Mouse (Mus musculus) liver, adult 2 months (tissue): Measurements from ENCODE around the gene Setd1a. TPM values are rescaled to one million over a fixed set of nuclear protein-coding genes. Genes with fewer than 3 reads are reported as not detected.
A peak's percentile ranks its signal among the peaks of the same experiment; 100 is the strongest.

ENCODE experiments used
- DNase-seq: peaks from one replicate; pipeline ENCODE4 v3.0.0-alpha.2; 2011; ENCODE audit warnings: low read depth, low spot score; ENCODE audit errors: extremely low read depth
- H3K27ac ChIP-seq: fragments of 200-500 bp; replicated peaks from 2 replicates; pipeline ENCODE4 v1.5.1; 2012; ENCODE audit warnings: low read depth, mild to moderate bottlenecking, control low read depth, inconsistent platforms, low read length; ENCODE audit not compliant: insufficient read depth
- H3K27me3 ChIP-seq: fragments of 200-500 bp; 2 replicates; pipeline ENCODE4 v1.6.1; 2012; ENCODE audit warnings: mild to moderate bottlenecking, moderate library complexity, low read length, inconsistent platforms; ENCODE audit not compliant: control insufficient read depth, insufficient read depth
- H3K36me3 ChIP-seq: fragments of 200-500 bp; 2 replicates; pipeline ENCODE4 v1.6.1; 2012; ENCODE audit warnings: low read length, inconsistent platforms; ENCODE audit not compliant: control insufficient read depth, insufficient read depth
- H3K4me1 ChIP-seq: fragments of 200-500 bp; 2 replicates; pipeline ENCODE4 v1.6.1; 2011; ENCODE audit warnings: low read length; ENCODE audit not compliant: control insufficient read depth, insufficient read depth
- H3K4me3 ChIP-seq: fragments of 200-500 bp; 2 replicates; pipeline ENCODE4 v1.5.1; 2011; ENCODE audit warnings: low read depth, mild to moderate bottlenecking, control low read depth, low read length, moderate library complexity; ENCODE audit not compliant: insufficient read depth
- H3K79me2 ChIP-seq: fragments of 200-500 bp; 2 replicates; pipeline ENCODE4 v1.6.1; 2012; ENCODE audit warnings: inconsistent platforms, mild to moderate bottlenecking, low read length, moderate library complexity; ENCODE audit not compliant: control insufficient read depth, insufficient read depth
- H3K9ac ChIP-seq: fragments of 200-500 bp; 2 replicates; pipeline ENCODE4 v1.6.1; 2012; ENCODE audit warnings: low read depth, mild to moderate bottlenecking, control low read depth, inconsistent platforms, low read length
- CTCF ChIP-seq: fragments of 200-500 bp; IDR thresholded peaks from 2 replicates; pipeline ENCODE4 v1.5.1; 2011; ENCODE audit warnings: low read depth, low read length, control low read depth
- POLR2A ChIP-seq: fragments of 200-500 bp; IDR thresholded peaks from 2 replicates; pipeline ENCODE4 v1.6.1; 2011; ENCODE audit warnings: low read length, control low read depth; ENCODE audit not compliant: insufficient read depth; ENCODE audit errors: extremely low read depth
- WGBS: fragments of 180-500 bp; shearing (Covaris S2); methylation state at CpG from one replicate; pipeline ENCODE4 v1.1.7; 2018; 5-methylcytosine and 5-hydroxymethylcytosine counted together
- polyA plus RNA-seq: library from polyadenylated mRNA; depleted of rRNA; stranded (reverse); fragments of >200 nt; gene quantifications from 2 replicates; pipeline ENCODE4 v1.2.3, GENCODE M21; 2012
- total RNA-seq: library from RNA; depleted of rRNA; stranded (reverse); fragments of >200 nt; gene quantifications from 2 replicates; pipeline ENCODE4 v1.2.3, GENCODE M21; 2014

Gene Setd1a
- total and polyA plus RNA-seq, 2 experiments: 2.6 to 7.8 TPM

DNA sequence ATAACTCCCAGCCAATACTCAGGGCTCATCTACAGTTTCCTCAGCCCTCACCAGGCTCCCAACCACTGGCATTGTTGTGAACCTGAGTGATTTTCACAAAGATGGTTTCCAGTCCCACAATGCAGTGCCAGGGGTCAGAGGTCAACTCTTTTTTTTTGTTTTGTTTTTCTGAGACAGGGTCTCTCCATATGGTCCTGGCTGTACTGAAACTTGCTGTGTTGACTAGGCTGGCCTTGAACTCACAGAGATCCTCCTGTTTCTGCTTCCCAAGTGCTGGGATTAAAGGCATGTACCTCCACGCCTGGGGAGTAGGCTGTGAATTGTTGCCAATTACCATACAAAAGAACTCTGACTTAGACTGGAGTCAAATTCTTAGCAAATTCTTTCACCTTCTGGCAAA is 33.4 kb downstream of the Setd1a start:
- H3K9ac ChIP-seq: no peak overlapping the region
- no peak overlapping the region for H3K4me3 ChIP-seq
- DNase-seq: no peak
- 88% methylated on average over 1 of the region's 1 CpGs for WGBS
- H3K4me1 ChIP-seq: peaks cover 30% of the 10 kb centered on the region
- no peaks in the 10 kb centered on the region for H3K27me3 ChIP-seq
- no peak for TF ChIP-seq POLR2A
- TF ChIP-seq CTCF: no peak
- no peaks in the 10 kb centered on the region for H3K36me3 ChIP-seq
- no peaks in the 10 kb centered on the region for H3K79me2 ChIP-seq
- peak overlapping the region; percentile 92 for H3K27ac ChIP-seq

DNA sequence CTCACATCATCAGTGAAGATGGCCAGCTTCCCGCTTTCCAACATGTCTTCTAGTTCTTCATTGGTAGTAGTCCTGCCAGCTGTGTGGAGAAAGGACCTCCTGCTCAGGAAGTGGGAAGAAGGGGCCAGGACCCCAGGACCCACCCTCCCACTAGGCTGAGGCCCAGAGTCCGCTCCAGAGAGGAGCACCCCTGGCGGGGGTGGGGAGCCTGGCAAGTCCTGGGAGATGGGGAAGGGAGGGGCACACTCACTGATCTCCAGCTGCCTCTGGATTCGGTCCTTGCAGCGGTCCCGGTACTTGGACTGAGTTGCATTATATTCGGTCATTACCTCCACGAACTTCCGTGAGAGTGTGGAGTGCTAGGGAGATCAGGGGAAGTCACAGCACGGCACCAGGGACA is 34.2 kb downstream of the Setd1a start:
- WGBS: 89% methylated on average over 10 of the region's 10 CpGs
- Histone ChIP-seq H3K27me3 (no peaks in the 10 kb centered on the region), H3K9ac (no peak overlapping the region), H3K4me1 (peaks cover 38% of the 10 kb centered on the region), H3K79me2 (no peaks in the 10 kb centered on the region), H3K4me3 (no peak overlapping the region), H3K27ac (peak overlapping the region; percentile 27; the same call in 1 of the 2 replicates), H3K36me3 (no peaks in the 10 kb centered on the region)
- DNase-seq: no peak
- TF ChIP-seq POLR2A (no peak), CTCF (no peak)

DNA sequence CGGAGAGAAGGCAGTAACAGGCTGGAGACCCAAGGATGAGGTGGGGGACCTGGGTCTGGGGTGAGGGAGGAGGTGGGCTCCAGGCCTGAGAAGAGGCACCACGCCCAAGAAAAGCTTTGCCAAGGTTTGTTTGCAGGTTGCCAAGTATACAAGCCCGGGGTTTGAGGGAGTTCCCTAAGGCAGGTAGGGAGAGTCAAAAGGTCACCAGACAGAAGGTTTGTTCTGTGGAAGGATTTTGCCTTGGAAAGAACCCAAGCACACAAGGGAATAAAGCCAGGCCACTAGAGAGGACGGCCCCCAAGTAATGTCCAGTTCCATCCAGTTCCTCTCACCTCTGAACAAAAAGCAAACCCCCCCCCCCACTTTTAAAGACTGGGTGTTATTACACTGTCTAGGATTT is 34.8 kb downstream of the Setd1a start:
- no peak for TF ChIP-seq CTCF
- no peak for TF ChIP-seq POLR2A
- H3K27ac ChIP-seq: peak overlapping the region; percentile 27
- no peak overlapping the region for H3K9ac ChIP-seq
- H3K27me3 ChIP-seq: no peaks in the 10 kb centered on the region
- no peaks in the 10 kb centered on the region for H3K79me2 ChIP-seq
- no peaks in the 10 kb centered on the region for H3K36me3 ChIP-seq
- 41% methylated on average over 4 of the region's 4 CpGs for WGBS
- H3K4me1 ChIP-seq: peaks cover 44% of the 10 kb centered on the region
- no peak overlapping the region for H3K4me3 ChIP-seq
- peak; percentile 67 for DNase-seq

DNA sequence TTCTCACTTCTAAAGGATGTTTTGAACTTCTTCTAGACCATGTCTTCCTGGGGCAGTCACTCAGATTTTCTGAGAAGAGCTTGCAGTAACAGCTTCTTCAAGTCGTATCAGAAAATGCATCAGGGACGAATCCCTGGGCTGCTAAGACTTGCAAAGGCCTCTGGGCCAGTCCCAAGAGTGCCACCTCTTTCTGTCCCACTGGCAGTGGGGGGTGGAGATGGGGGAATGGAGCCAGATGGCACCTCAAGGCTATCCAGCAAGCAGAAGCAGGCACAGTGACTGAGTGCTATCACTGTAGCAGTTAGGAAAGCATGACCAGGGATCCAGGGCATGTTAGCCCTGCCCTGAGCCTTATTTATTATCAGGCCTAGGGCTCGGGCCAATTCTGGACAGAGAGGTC is 35.8 kb downstream of the Setd1a start:
- H3K27ac ChIP-seq: peak overlapping the region; percentile 47
- H3K79me2 ChIP-seq: no peaks in the 10 kb centered on the region
- DNase-seq: peak; percentile 85
- no peaks in the 10 kb centered on the region for H3K27me3 ChIP-seq
- TF ChIP-seq CTCF (no peak), POLR2A (no peak)
- no peaks in the 10 kb centered on the region for H3K36me3 ChIP-seq
- no peak overlapping the region for H3K9ac ChIP-seq
- peaks cover 48% of the 10 kb centered on the region for H3K4me1 ChIP-seq
- no peak overlapping the region for H3K4me3 ChIP-seq
- 32% methylated on average over 3 of the region's 3 CpGs for WGBS

DNA sequence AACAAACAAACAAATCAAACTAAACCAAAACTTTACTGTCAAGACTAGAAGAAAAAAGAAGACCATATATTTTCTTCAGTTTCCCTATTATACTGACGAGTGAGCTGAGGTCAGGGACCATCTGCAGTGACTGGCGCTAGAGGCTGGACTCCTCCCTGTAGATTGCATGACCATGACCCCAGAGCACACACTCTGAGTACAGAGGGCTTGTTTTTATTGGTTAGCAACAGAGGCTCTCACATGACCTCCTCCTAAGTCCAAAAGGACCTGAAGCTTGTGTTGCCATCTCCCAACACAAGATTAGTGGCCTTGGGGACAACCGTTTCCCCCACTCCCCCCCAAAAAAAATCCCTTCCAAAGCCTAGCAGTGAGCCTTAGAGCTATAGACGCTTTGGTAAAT is 37.4 kb downstream of the Setd1a start:
- Histone ChIP-seq H3K4me3 (peak overlapping the region; percentile 11; the same call in 1 of the 2 replicates), H3K36me3 (no peaks in the 10 kb centered on the region), H3K79me2 (no peaks in the 10 kb centered on the region), H3K4me1 (peaks cover 40% of the 10 kb centered on the region), H3K9ac (peak overlapping the region; percentile 63), H3K27ac (peak overlapping the region; percentile 98), H3K27me3 (no peaks in the 10 kb centered on the region)
- 8% methylated on average over 4 of the region's 4 CpGs for WGBS
- TF ChIP-seq CTCF (no peak), POLR2A (no peak)
- DNase-seq: peak; percentile 99

DNA sequence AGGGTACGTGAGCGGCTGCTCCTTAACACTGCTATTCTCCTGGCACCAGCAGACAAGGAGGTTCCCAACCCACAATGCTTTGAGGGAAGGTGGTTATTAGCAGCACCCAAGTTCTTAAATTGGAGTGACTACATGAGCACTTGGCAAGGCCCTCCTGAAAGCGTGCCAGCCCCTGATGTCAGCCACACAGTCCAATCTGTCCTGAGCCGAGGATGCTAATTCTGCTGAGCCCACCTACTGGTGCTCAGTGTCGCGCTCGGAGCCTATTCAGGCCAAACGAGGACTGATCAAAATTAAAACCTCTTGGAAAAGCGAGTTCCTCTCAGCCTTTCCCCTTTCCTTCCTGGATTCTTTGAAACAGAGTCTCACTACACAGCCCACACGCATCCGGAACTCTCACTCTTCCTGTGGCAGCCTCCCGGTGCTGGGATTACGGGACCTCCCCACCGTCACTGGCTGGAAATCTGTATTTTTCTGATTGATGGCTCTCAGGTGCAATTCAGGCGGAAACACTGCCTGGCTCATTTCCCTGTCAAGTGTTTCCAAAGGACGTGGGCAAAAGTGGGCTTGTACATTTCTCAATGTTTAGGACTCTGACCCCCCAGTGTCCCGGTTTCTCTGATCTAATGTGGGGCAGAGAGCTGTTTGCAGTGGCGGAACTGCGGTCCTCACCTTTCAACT is 37.9 kb downstream of the Setd1a start:
- 13% methylated on average over 19 of the region's 19 CpGs for WGBS
- TF ChIP-seq CTCF (no peak), POLR2A (no peak)
- DNase-seq: peak; percentile 95
- Histone ChIP-seq H3K4me1 (peaks cover 35% of the 10 kb centered on the region), H3K36me3 (no peaks in the 10 kb centered on the region), H3K27ac (peak overlapping the region; percentile 98), H3K79me2 (no peaks in the 10 kb centered on the region), H3K27me3 (no peaks in the 10 kb centered on the region), H3K9ac (peak overlapping the region; percentile 63), H3K4me3 (peak overlapping the region; percentile 11)
